Mouse (Mus musculus): ENCODE data around the gene Fam107a.

GRCm38 (mm10) chr14:8356836-8357235 is 39.0 kb upstream of the Fam107a start:
- TF ChIP-seq POLR2A (IDR thresholded peaks at IDR 0.05; ENCODE audit: borderline replicate concordance, low read depth, low read length) (no peak), CTCF (IDR thresholded peaks at IDR 0.05; ENCODE audit: low read depth, low read length) (no peak)

Data from bone marrow macrophage, adult 2 months (primary cell).